Mouse (Mus musculus) liver, adult 2 months (tissue): ENCODE data around the gene Skap2.

Experiments used
- CTCF ChIP-seq: fragments of 200-500 bp; IDR thresholded peaks from 2 replicates; pipeline ENCODE4 v1.5.1; 2011; ENCODE audit warnings: low read depth, low read length, control low read depth
- POLR2A ChIP-seq: fragments of 200-500 bp; IDR thresholded peaks from 2 replicates; pipeline ENCODE4 v1.6.1; 2011; ENCODE audit warnings: low read length, control low read depth; ENCODE audit not compliant: insufficient read depth; ENCODE audit errors: extremely low read depth

DNA sequence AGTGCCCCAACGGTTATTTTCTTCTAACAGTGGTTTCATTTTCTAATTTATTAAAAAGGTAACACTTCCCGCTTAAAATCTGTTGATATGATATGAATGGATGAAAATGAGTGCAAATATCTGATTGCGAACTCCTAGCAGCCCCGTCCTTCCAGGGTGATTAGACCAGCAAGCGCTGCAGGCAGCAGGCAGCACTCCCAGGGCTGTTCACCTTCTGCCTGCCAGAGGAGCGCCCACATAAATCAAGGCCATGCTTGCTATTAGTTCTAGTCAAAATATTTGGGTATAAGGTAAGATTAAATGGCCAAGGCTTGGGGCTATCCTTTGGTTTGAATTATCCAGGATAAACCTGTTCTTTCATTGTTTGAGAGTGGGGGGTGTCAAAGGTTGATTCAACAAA lies 3.0 kb downstream of the Skap2 start:
- TF ChIP-seq POLR2A (no peak), CTCF (no peak)
